Mouse (Mus musculus): Measurements from ENCODE around the gene Tjp3. TPM values are rescaled to one million over a fixed set of nuclear protein-coding genes. Genes with fewer than 3 reads are reported as not detected.
A peak's percentile ranks its signal among the peaks of the same experiment; 100 is the strongest.

Gene Tjp3
- polyA plus RNA-seq, 1 experiment, result 5.5 TPM

GRCm38 (mm10) chr10:81259225-81259884 lies 32.0 kb downstream of the Tjp3 start:
- peaks cover 78% of the 10 kb centered on the region for H3K4me1 ChIP-seq

GRCm38 (mm10) chr10:81257158-81258039 lies 34.0 kb downstream of the Tjp3 start:
- peaks cover 49% of the 10 kb centered on the region for H3K27me3 ChIP-seq (replicated peaks)

More at GRCm38 (mm10) chr10:81259225-81259884, 32.0 kb downstream of the Tjp3 start:
- Histone ChIP-seq H3K27me3 (replicated peaks) (peaks cover 34% of the 10 kb centered on the region), H3K36me3 (replicated peaks; ENCODE audit: low read length) (peaks cover 54% of the 10 kb centered on the region), H3K4me3 (replicated peaks) (peak overlapping the region; percentile 12), H3K9me3 (peaks cover 21% of the 10 kb centered on the region)
- no peak for TF ChIP-seq FLI1 (IDR thresholded peaks at IDR 0.05; ENCODE audit: low read length)
- no peak for TF ChIP-seq GATA1 (IDR thresholded peaks at IDR 0.05; ENCODE audit: borderline replicate concordance, low read length)

GRCm38 (mm10) chr10:81254886-81255285 lies 36.5 kb downstream of the Tjp3 start:
- no peak for TF ChIP-seq FLI1 (IDR thresholded peaks at IDR 0.05; ENCODE audit: low read length)
- TF ChIP-seq GATA1 (IDR thresholded peaks at IDR 0.05; ENCODE audit: borderline replicate concordance, low read length), result no peak
- Histone ChIP-seq H3K36me3 (replicated peaks; ENCODE audit: low read length) (peaks cover 18% of the 10 kb centered on the region), H3K4me3 (replicated peaks) (peak overlapping the region; percentile 19), H3K9me3 (peaks cover 6% of the 10 kb centered on the region), H3K4me1 (peaks cover 88% of the 10 kb centered on the region), H3K27me3 (replicated peaks) (peaks cover 71% of the 10 kb centered on the region)

More at GRCm38 (mm10) chr10:81257158-81258039, 34.0 kb downstream of the Tjp3 start:
- Histone ChIP-seq H3K9me3 (peaks cover 21% of the 10 kb centered on the region), H3K4me3 (replicated peaks) (peak overlapping the region; percentile 95), H3K4me1 (peaks cover 78% of the 10 kb centered on the region), H3K36me3 (replicated peaks; ENCODE audit: low read length) (peaks cover 34% of the 10 kb centered on the region)
- TF ChIP-seq GATA1 (IDR thresholded peaks at IDR 0.05; ENCODE audit: borderline replicate concordance, low read length) (no peak), FLI1 (IDR thresholded peaks at IDR 0.05; ENCODE audit: low read length) (no peak)

DNA sequence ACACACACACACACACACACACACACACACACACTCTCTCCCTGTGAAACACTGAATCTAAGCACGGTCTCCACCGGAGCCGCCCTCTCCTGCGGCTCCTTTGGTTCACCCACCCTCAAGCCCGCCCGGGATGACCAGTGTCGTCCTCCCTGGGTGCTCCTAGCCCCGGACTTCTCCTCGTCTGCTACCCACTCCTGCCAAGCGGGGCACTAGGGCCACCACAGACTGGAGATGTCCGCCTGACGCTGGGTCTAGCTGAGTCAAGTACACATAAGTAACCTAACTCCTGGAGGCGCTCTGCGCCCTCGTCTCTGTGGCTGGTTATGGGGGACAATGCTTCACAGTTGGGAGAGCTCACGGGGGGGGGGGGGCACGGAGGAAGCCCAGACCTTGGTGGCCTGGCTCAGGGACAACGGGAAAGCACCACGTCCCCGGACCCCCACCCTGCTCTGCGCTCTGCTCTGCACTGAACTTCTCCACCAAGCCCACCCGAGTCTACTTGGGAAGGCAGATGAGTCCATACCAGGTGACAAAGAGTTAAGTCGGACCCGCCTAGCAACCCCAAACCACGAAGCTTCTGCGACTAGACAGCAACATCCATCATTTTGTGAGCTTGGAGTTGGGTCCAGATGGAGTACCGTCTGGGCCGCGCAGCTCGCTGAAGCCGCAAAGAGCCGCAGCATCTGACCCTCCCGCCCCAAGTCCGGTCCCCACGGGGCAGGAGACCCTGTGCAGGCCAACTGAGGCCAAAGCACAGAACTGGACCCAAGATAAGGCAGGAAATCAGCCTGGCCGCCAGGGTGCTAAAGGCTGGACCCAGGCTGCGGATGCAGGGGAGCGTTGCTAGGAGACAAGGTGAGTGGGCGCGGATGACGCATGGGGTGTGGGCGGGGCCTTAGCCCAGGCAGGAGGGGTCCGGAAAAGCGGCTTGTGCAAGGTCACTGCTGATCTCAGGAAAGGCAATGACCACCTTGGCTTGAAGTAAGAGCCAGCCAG lies 38.7 kb downstream of the Tjp3 start, which contains the start of gene Matk:
Gene Matk (plus strand): TSS at position 512 of the 996 bp plus-strand sequence.
- H3K27me3 ChIP-seq (replicated peaks), result peaks cover 73% of the 10 kb centered on the region
- H3K4me1 ChIP-seq, result peaks cover 88% of the 10 kb centered on the region
- peak within 1 kb of the TSS; percentile 50 for H3K4me3 ChIP-seq (replicated peaks)
- peaks cover 13% of the 10 kb centered on the region for H3K36me3 ChIP-seq (replicated peaks; ENCODE audit: low read length)
- H3K9me3 ChIP-seq, result no peaks in the 10 kb centered on the region
- TF ChIP-seq GATA1 (IDR thresholded peaks at IDR 0.05; ENCODE audit: borderline replicate concordance, low read length) (no peak), FLI1 (IDR thresholded peaks at IDR 0.05; ENCODE audit: low read length) (no peak)

- no peaks in the 10 kb centered on the region for H3K9me3 ChIP-seq
- H3K27me3 ChIP-seq (replicated peaks), result peaks cover 84% of the 10 kb centered on the region
- TF ChIP-seq GATA1 (IDR thresholded peaks at IDR 0.05; ENCODE audit: borderline replicate concordance, low read length) (no peak), FLI1 (IDR thresholded peaks at IDR 0.05; ENCODE audit: low read length) (no peak)
- H3K4me1 ChIP-seq, result peaks cover 83% of the 10 kb centered on the region
- H3K36me3 ChIP-seq (replicated peaks; ENCODE audit: low read length), result peaks cover 16% of the 10 kb centered on the region
- H3K4me3 ChIP-seq (replicated peaks), result no peak overlapping the region
These were observed 41.9 kb downstream of the Tjp3 start for GRCm38 (mm10) chr10:81249442-81249841.

DNA sequence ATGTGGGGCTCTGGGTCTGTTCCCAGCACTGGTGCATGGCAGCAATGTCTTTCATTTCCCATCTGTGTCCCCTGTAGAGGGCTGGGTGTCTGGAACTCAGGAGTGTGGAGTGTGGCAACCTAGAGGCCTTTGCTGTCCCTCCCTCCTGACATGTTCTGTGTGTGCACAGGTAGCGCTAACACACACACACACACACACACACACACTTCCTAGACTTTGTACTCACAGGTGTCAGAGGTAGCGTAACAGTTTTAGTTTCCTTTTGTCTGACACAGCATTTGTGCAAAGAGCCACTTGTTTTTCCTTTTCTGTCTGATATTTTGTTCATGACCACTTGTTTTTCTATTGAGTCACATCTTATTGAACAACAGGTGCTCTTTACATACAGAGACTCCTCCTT lies 43.6 kb downstream of the Tjp3 start:
- no peaks in the 10 kb centered on the region for H3K9me3 ChIP-seq
- H3K4me3 ChIP-seq (replicated peaks), result no peak overlapping the region
- TF ChIP-seq GATA1 (IDR thresholded peaks at IDR 0.05; ENCODE audit: borderline replicate concordance, low read length), result no peak
- TF ChIP-seq FLI1 (IDR thresholded peaks at IDR 0.05; ENCODE audit: low read length), result no peak
- H3K27me3 ChIP-seq (replicated peaks), result peaks cover 89% of the 10 kb centered on the region
- H3K36me3 ChIP-seq (replicated peaks; ENCODE audit: low read length), result peaks cover 16% of the 10 kb centered on the region
- H3K4me1 ChIP-seq, result peaks cover 82% of the 10 kb centered on the region

GRCm38 (mm10) chr10:81245166-81245565 lies 46.2 kb downstream of the Tjp3 start:
- Histone ChIP-seq H3K36me3 (replicated peaks; ENCODE audit: low read length) (peaks cover 7% of the 10 kb centered on the region), H3K27me3 (replicated peaks) (peaks cover 87% of the 10 kb centered on the region), H3K4me1 (peaks cover 63% of the 10 kb centered on the region), H3K9me3 (no peaks in the 10 kb centered on the region), H3K4me3 (replicated peaks) (no peak overlapping the region)
- no peak for TF ChIP-seq GATA1 (IDR thresholded peaks at IDR 0.05; ENCODE audit: borderline replicate concordance, low read length)
- no peak for TF ChIP-seq FLI1 (IDR thresholded peaks at IDR 0.05; ENCODE audit: low read length)

- Histone ChIP-seq H3K4me3 (replicated peaks) (peak overlapping the region; percentile 84), H3K9me3 (no peaks in the 10 kb centered on the region), H3K36me3 (replicated peaks; ENCODE audit: low read length) (peaks cover 7% of the 10 kb centered on the region), H3K27me3 (replicated peaks) (peaks cover 87% of the 10 kb centered on the region), H3K4me1 (peaks cover 57% of the 10 kb centered on the region)
- TF ChIP-seq FLI1 (IDR thresholded peaks at IDR 0.05; ENCODE audit: low read length) (no peak), GATA1 (IDR thresholded peaks at IDR 0.05; ENCODE audit: borderline replicate concordance, low read length) (no peak)
These were observed 46.8 kb downstream of the Tjp3 start for GRCm38 (mm10) chr10:81244595-81244994.

- peaks cover 87% of the 10 kb centered on the region for H3K27me3 ChIP-seq (replicated peaks)
- peaks cover 7% of the 10 kb centered on the region for H3K36me3 ChIP-seq (replicated peaks; ENCODE audit: low read length)
- no peak for TF ChIP-seq FLI1 (IDR thresholded peaks at IDR 0.05; ENCODE audit: low read length)
- TF ChIP-seq GATA1 (IDR thresholded peaks at IDR 0.05; ENCODE audit: borderline replicate concordance, low read length), result no peak
- H3K4me1 ChIP-seq, result peaks cover 53% of the 10 kb centered on the region
- peak overlapping the region; percentile 84 for H3K4me3 ChIP-seq (replicated peaks)
- H3K9me3 ChIP-seq, result no peaks in the 10 kb centered on the region
These were observed 47.2 kb downstream of the Tjp3 start for GRCm38 (mm10) chr10:81244146-81244545.

Measured in megakaryocyte, embryonic 14.5 days (primary cell).